Comparison of ENCODE assay signal across 7 mouse cellular contexts in genomic region chr13:56295943-56296658, GRCm38 (mm10). TPM values are rescaled to one million over a fixed set of nuclear protein-coding genes. Genes with fewer than 3 reads are reported as not detected.
A peak's percentile ranks its signal among the peaks of the same experiment; 100 is the strongest.
DNase-seq lines count a peak whose midpoint lies in the region; ATAC-seq and TF ChIP-seq lines count a peak whose summit lies in the region.

Gene Cxcl14, minus strand, starts transcription at chr13:56296551.

- H3K9me3 ChIP-seq in embryonic facial prominence, embryonic 11.5 days (replicated peaks; ENCODE audit: control insufficient read depth, low read length), result no peaks in the 10 kb centered on the region
- H3K9me3 ChIP-seq in limb, embryonic 10.5 days (replicated peaks), result no peaks in the 10 kb centered on the region
- no peaks in the 10 kb centered on the region for H3K9me3 ChIP-seq in midbrain, embryonic 15.5 days

- no peaks in the 10 kb centered on the region for H3K36me3 ChIP-seq in embryonic facial prominence, embryonic 11.5 days (replicated peaks; ENCODE audit: control insufficient read depth, insufficient read depth, low read depth, low read length)
- no peaks in the 10 kb centered on the region for H3K36me3 ChIP-seq in heart, adult 2 months (ENCODE audit: control insufficient read depth, insufficient read depth, low read length)
- H3K36me3 ChIP-seq in kidney, adult 2 months (ENCODE audit: control insufficient read depth, insufficient read depth, low read length), result no peaks in the 10 kb centered on the region
- H3K36me3 ChIP-seq in limb, embryonic 10.5 days, result 0 out of 2 replicates have a peak, but pooled peaks cover 10% of the 10 kb centered on the region
- no peaks in the 10 kb centered on the region for H3K36me3 ChIP-seq in midbrain, embryonic 15.5 days (replicated peaks)

- peaks cover 7% of the 10 kb centered on the region for H3K4me1 ChIP-seq in embryonic facial prominence, embryonic 11.5 days (ENCODE audit: control insufficient read depth, insufficient read depth, low read length)
- H3K4me1 ChIP-seq in heart, adult 2 months (ENCODE audit: control insufficient read depth, insufficient read depth, low read length), result no peaks in the 10 kb centered on the region; the same call in 1 of the 2 replicates
- H3K4me1 ChIP-seq in kidney, adult 2 months (ENCODE audit: control insufficient read depth, insufficient read depth, low read length), result no peaks in the 10 kb centered on the region; the same call in 1 of the 2 replicates
- peaks cover 47% of the 10 kb centered on the region for H3K4me1 ChIP-seq in limb, embryonic 10.5 days
- peaks cover 20% of the 10 kb centered on the region for H3K4me1 ChIP-seq in midbrain, embryonic 15.5 days

- H3K4me3 ChIP-seq in embryonic facial prominence, embryonic 11.5 days (ENCODE audit: low read depth, low read length), result peak within 1 kb of the TSS; percentile 44
- no peak within 1 kb of the TSS for H3K4me3 ChIP-seq in heart, adult 2 months
- H3K4me3 ChIP-seq in kidney, adult 2 months (ENCODE audit: insufficient read depth, low read depth, low read length), result peak within 1 kb of the TSS; percentile 37
- peak within 1 kb of the TSS; percentile 69 for H3K4me3 ChIP-seq in limb, embryonic 10.5 days
- H3K4me3 ChIP-seq in midbrain, embryonic 15.5 days, result peak within 1 kb of the TSS; percentile 46

- TF ChIP-seq POLR2A in heart, adult 2 months (IDR thresholded peaks at IDR 0.05; ENCODE audit: insufficient read depth, low read depth, low read length), result no peak
- no peak for TF ChIP-seq POLR2A in kidney, adult 2 months (IDR thresholded peaks at IDR 0.05; ENCODE audit: low read depth, low read length)

- H3K9ac ChIP-seq in embryonic facial prominence, embryonic 11.5 days (replicated peaks; ENCODE audit: low read length), result peak within 1 kb of the TSS; percentile 54
- H3K9ac ChIP-seq in heart, adult 2 months (ENCODE audit: low read depth, low read length), result 0 out of 2 replicates have a peak within 1 kb of the TSS, but pooled peaks have one; percentile 16
- peak within 1 kb of the TSS; percentile 47 for H3K9ac ChIP-seq in midbrain, embryonic 15.5 days

- under 1% methylated on average over 72 of the region's 76 CpGs for WGBS in embryonic facial prominence, embryonic 11.5 days
- WGBS in heart, adult 2 months, result 2% methylated on average over 76 of the region's 76 CpGs
- 1% methylated on average over 74 of the region's 76 CpGs for WGBS in kidney, adult 2 months
- under 1% methylated on average over 76 of the region's 76 CpGs for WGBS in limb, embryonic 10.5 days
- WGBS in midbrain, embryonic 15.5 days, result under 1% methylated on average over 75 of the region's 76 CpGs

- no peaks in the 10 kb centered on the region for H3K79me2 ChIP-seq in heart, adult 2 months (replicated peaks; ENCODE audit: control insufficient read depth, insufficient read depth, low read length)

- intact Hi-C loops in heart, adult 2 months (cut with DNase I), result no loop called here

- no peak for TF ChIP-seq EP300 in heart, adult 2 months (IDR thresholded peaks at IDR 0.05; ENCODE audit: insufficient read depth, low read depth, low read length)

- ATAC-seq in embryonic facial prominence, embryonic 11.5 days (replicated peaks; ENCODE audit: insufficient number of reproducible peaks, low FRiP score, low TSS enrichment, low read depth), result no peak
- ATAC-seq in midbrain, embryonic 15.5 days (replicated peaks), result peak; percentile 70

- peak within 1 kb of the TSS; percentile 64 for H3K4me2 ChIP-seq in embryonic facial prominence, embryonic 11.5 days (ENCODE audit: low read depth, low read length)
- H3K4me2 ChIP-seq in midbrain, embryonic 15.5 days, result peak within 1 kb of the TSS; percentile 78

- peaks cover 44% of the 10 kb centered on the region for H3K27me3 ChIP-seq in embryonic facial prominence, embryonic 11.5 days (ENCODE audit: control insufficient read depth, insufficient read depth, low read length)
- H3K27me3 ChIP-seq in heart, adult 2 months (ENCODE audit: control insufficient read depth, insufficient read depth, low read length), result peaks cover 10% of the 10 kb centered on the region
- H3K27me3 ChIP-seq in kidney, adult 2 months (replicated peaks; ENCODE audit: control insufficient read depth, insufficient read depth, low read length), result no peaks in the 10 kb centered on the region
- H3K27me3 ChIP-seq in limb, embryonic 10.5 days (ENCODE audit: low read depth, poor library complexity, severe bottlenecking), result peaks cover 81% of the 10 kb centered on the region
- H3K27me3 ChIP-seq in midbrain, embryonic 15.5 days (replicated peaks), result peaks cover 58% of the 10 kb centered on the region

- DNase-seq in adrenal gland, postnatal 4 days (ENCODE audit: low spot score in 2 of 2), result no peak
- DNase-seq in embryonic facial prominence, embryonic 11.5 days (ENCODE audit: low spot score), result peak; percentile 46
- DNase-seq in heart, adult 2 months, result peak; percentile 23 to 32
- peak; percentile 55 for DNase-seq in kidney, adult 2 months
- DNase-seq in limb, embryonic 10.5 days (ENCODE audit: low spot score), result peak; percentile 72
- DNase-seq in urinary bladder, postnatal 36 days (ENCODE audit: low spot score in 2 of 2), result peak; percentile 45 to 57

- H3K27ac ChIP-seq in embryonic facial prominence, embryonic 11.5 days (replicated peaks; ENCODE audit: low read depth, low read length), result no peak within 1 kb of the TSS; the same call in none of the 2 replicates
- H3K27ac ChIP-seq in heart, adult 2 months, result no peak within 1 kb of the TSS
- no peak within 1 kb of the TSS for H3K27ac ChIP-seq in kidney, adult 2 months (ENCODE audit: insufficient read depth, low read depth, low read length)
- peak within 1 kb of the TSS; percentile 89 for H3K27ac ChIP-seq in limb, embryonic 10.5 days
- H3K27ac ChIP-seq in midbrain, embryonic 15.5 days, result no peak within 1 kb of the TSS

- TF ChIP-seq CTCF in heart, adult 2 months (IDR thresholded peaks at IDR 0.05), result no peak
- TF ChIP-seq CTCF in kidney, adult 2 months (conservative IDR thresholded peaks at IDR 0.05; ENCODE audit: insufficient read depth, insufficient read length, low read depth, low read length), result no peak

RNA-seq across cellular contexts. Expression of gene Cxcl14, which starts in this region (rescaled TPM):
- total RNA-seq in adrenal gland, postnatal 4 days (2021), result 10 to 100 TPM; 28.0 to 30.1 TPM
- polyA plus RNA-seq in embryonic facial prominence, embryonic 11.5 days (2014; fragmentation: Nextera tagmentation; extraction: Ambion mirVana), result 104 and 108 TPM in 2 replicates
- 1 to 10 TPM; 5.5 to 6.2 TPM for total RNA-seq in heart, adult 2 months (2021)
- 15.7 and 22.1 TPM in 2 replicates for polyA plus RNA-seq in heart, adult 2 months (2012; rRNA removed)
- 50.5 and 57.2 TPM in 2 replicates for polyA plus RNA-seq in kidney, adult 2 months (2012; rRNA removed)
- 29.8 and 112 TPM in 2 replicates for polyA plus RNA-seq in limb, embryonic 10.5 days (2016; fragmentation: Nextera tagmentation; extraction: Ambion mirVana)
- 16.4 and 22.7 TPM in 2 replicates for polyA plus RNA-seq in midbrain, embryonic 15.5 days (2015; fragmentation: Nextera tagmentation; extraction: Ambion mirVana)

Comparison
In these comparisons a context has a peak if more than half of its experiments do, and no peak if none do; other contexts are left out.
1. RNA of gene Cxcl14 (total RNA-seq): 28.0 to 30.1 TPM in adrenal gland, postnatal 4 days; 5.5 to 6.2 TPM in heart, adult 2 months; every median in the first group is over 4 times any median in the second.
2. DNase-seq: peak in embryonic facial prominence, embryonic 11.5 days (single experiment), heart, adult 2 months (2 of 2), kidney, adult 2 months (single experiment), limb, embryonic 10.5 days (single experiment) and urinary bladder, postnatal 36 days (2 of 2); none in adrenal gland, postnatal 4 days (0 of 2).
3. Peak in every context shown above with its lines, with median percentiles within 50 percentile points of each other: H3K9ac ChIP-seq.